ENCODE assay signal across 8 mouse cellular contexts in the genomic region with DNA sequence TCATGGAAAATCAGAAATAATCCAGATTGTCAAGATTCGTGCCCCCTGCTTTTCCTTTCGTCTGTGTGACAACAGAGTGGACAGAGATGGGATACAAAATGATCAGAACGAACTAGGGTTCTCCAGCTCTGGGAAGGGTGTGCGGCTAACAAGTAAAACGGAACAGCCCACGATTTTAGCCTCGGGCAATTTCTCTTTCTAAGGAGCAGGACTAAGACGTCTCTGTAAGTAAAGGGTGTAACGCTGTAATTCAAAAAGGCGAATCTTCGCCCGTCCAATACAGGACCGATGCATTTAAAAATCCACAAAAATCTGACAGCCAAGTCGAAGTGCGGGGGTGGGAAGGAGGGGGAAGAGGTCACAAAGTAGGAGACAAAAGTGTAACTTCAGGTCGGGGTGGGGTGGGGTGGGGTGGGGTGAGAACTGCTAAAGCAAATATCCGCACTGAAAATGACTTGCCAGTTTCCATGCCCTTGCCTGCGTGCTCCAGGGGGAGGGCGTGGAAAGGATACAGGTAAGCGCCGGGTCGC. TPM values are rescaled to one million over a fixed set of nuclear protein-coding genes. Genes with fewer than 3 reads are reported as not detected.
DNase-seq lines count a peak whose midpoint lies in the region; ATAC-seq and TF ChIP-seq lines count a peak whose summit lies in the region.

No protein-coding gene starts in this region.

- H3K9ac ChIP-seq in kidney, embryonic 14.5 days (ENCODE audit: low read depth, low read length): peak overlapping the region; percentile 60
- peak overlapping the region; percentile 47 for H3K9ac ChIP-seq in forebrain, embryonic 15.5 days (replicated peaks)
- H3K9ac ChIP-seq in liver, embryonic 14.5 days (replicated peaks): no peak overlapping the region

- peak overlapping the region; percentile 55 for H3K4me2 ChIP-seq in kidney, embryonic 14.5 days (replicated peaks; ENCODE audit: low read depth, low read length)
- peak overlapping the region; percentile 52 for H3K4me2 ChIP-seq in forebrain, embryonic 15.5 days (replicated peaks)
- peak overlapping the region; percentile 83 for H3K4me2 ChIP-seq in liver, embryonic 14.5 days (ENCODE audit: low read depth)

- no peak for DNase-seq in kidney, postnatal 36 days
- peak; percentile 62 for DNase-seq in R1 (ENCODE audit: low read depth, low spot score)
- DNase-seq in liver, embryonic 14.5 days (ENCODE audit: low read depth in 3 of 3, low spot score in 3 of 3): no peak
- no peak for DNase-seq in c-Kit-positive CD71-positive TER-119-positive erythroid progenitor cells, embryonic 14.5 days (ENCODE audit: low spot score)
- DNase-seq in layer of hippocampus, postnatal 25 days (ENCODE audit: extremely low spot score in 1 of 2, low spot score in 1 of 2): no peak
- no peak for DNase-seq in urinary bladder, postnatal 14 days (ENCODE audit: low spot score)

- peak overlapping the region; percentile 87 for H3K4me3 ChIP-seq in kidney, embryonic 14.5 days (ENCODE audit: low read length)
- peak overlapping the region; percentile 70 for H3K4me3 ChIP-seq in forebrain, embryonic 15.5 days
- peak overlapping the region; percentile 61 to 62 for H3K4me3 ChIP-seq in liver, embryonic 14.5 days (ENCODE audit: insufficient read depth in 1 of 2, low read depth in 2 of 2, low read length in 2 of 2)

- no peaks in the 10 kb centered on the region for H3K36me3 ChIP-seq in kidney, embryonic 14.5 days (ENCODE audit: control insufficient read depth, insufficient read depth, low read length)
- no peaks in the 10 kb centered on the region for H3K36me3 ChIP-seq in forebrain, embryonic 15.5 days
- no peaks in the 10 kb centered on the region for H3K36me3 ChIP-seq in liver, embryonic 14.5 days (replicated peaks; ENCODE audit: control insufficient read depth, insufficient read depth, low read depth)

- no peaks in the 10 kb centered on the region for H3K4me1 ChIP-seq in kidney, embryonic 14.5 days (ENCODE audit: control insufficient read depth, insufficient read depth, low read length)
- H3K4me1 ChIP-seq in forebrain, embryonic 15.5 days: peaks cover 9% of the 10 kb centered on the region
- H3K4me1 ChIP-seq in liver, embryonic 14.5 days (replicated peaks; ENCODE audit: control insufficient read depth in 2 of 2, insufficient read depth in 2 of 2, low read length in 1 of 2): peaks cover 0 to 2% of the 10 kb centered on the region in 2 experiments; a peak in 1 of 4 replicates

- no peaks in the 10 kb centered on the region for H3K27me3 ChIP-seq in kidney, embryonic 14.5 days (ENCODE audit: control insufficient read depth, insufficient read depth, low read length)
- no peaks in the 10 kb centered on the region for H3K27me3 ChIP-seq in forebrain, embryonic 15.5 days
- peaks cover 17% of the 10 kb centered on the region for H3K27me3 ChIP-seq in liver, embryonic 14.5 days (ENCODE audit: control insufficient read depth, insufficient read depth, low read length)

- 3% methylated on average over 22 of the region's 22 CpGs for WGBS in kidney, embryonic 14.5 days
- 2% methylated on average over 22 of the region's 22 CpGs for WGBS in forebrain, embryonic 15.5 days
- WGBS in liver, embryonic 14.5 days (ENCODE audit: insufficient replicate concordance): 3% methylated on average over 21 of the region's 22 CpGs

- no peaks in the 10 kb centered on the region for H3K9me3 ChIP-seq in kidney, embryonic 14.5 days (ENCODE audit: control insufficient read depth, low read length)
- H3K9me3 ChIP-seq in forebrain, embryonic 15.5 days: no peaks in the 10 kb centered on the region
- H3K9me3 ChIP-seq in liver, embryonic 14.5 days (ENCODE audit: control insufficient read depth, low read length): no peaks in the 10 kb centered on the region

- no peak for TF ChIP-seq CTCF in liver, embryonic 14.5 days (IDR thresholded peaks at IDR 0.05; ENCODE audit: low read depth)

- peak; percentile 32 for ATAC-seq in kidney, embryonic 14.5 days (ENCODE audit: low FRiP score, low TSS enrichment)
- ATAC-seq in forebrain, embryonic 15.5 days (replicated peaks): peak; percentile 24; the same call in 1 of the 2 replicates
- no peak for ATAC-seq in liver, embryonic 14.5 days (ENCODE audit: insufficient read depth)

- no peak for TF ChIP-seq EP300 in liver, embryonic 14.5 days (IDR thresholded peaks at IDR 0.05; ENCODE audit: low read depth)

- H3K27ac ChIP-seq in kidney, embryonic 14.5 days (ENCODE audit: low read depth, low read length): no peak overlapping the region
- H3K27ac ChIP-seq in forebrain, embryonic 15.5 days (replicated peaks): no peak overlapping the region
- no peak overlapping the region for H3K27ac ChIP-seq in liver, embryonic 14.5 days

RNA-seq across cellular contexts. Expression of gene Cep126, which starts 0.4 kb away (rescaled TPM):
- polyA plus RNA-seq in kidney, embryonic 14.5 days (2014; fragmentation: Nextera tagmentation; extraction: Ambion mirVana): 5.0 and 6.2 TPM in 2 replicates
- polyA plus RNA-seq in forebrain, embryonic 15.5 days (2015; fragmentation: Nextera tagmentation; extraction: Ambion mirVana): 3.0 and 3.3 TPM in 2 replicates
- 0.26 and 0.27 TPM in 2 replicates for polyA plus RNA-seq in liver, embryonic 14.5 days (2012; rRNA removed)
- polyA plus RNA-seq in liver, embryonic 14.5 days (2014; fragmentation: Nextera tagmentation; extraction: Ambion mirVana): 0.19 and 0.30 TPM in 2 replicates
- total RNA-seq in layer of hippocampus, postnatal 25 days (2021): 10 to 100 TPM; 14.4 to 17.0 TPM
